Mouse (Mus musculus): Measurements from ENCODE around the gene Prnp. TPM values are rescaled to one million over a fixed set of nuclear protein-coding genes. Genes with fewer than 3 reads are reported as not detected.

Prnp gene
- total RNA-seq, 2 experiments from 2014 or later: 2.3 to 2.9 TPM

GRCm38 (mm10) chr2:131948156-131948555, 38.4 kb downstream of the Prnp start:
- ATAC-seq (replicated peaks; ENCODE audit: poor library complexity): no peak

GRCm38 (mm10) chr2:131948916-131949639, 39.4 kb downstream of the Prnp start:
- ATAC-seq (replicated peaks; ENCODE audit: poor library complexity): no peak

- peak; percentile 71 for ATAC-seq (replicated peaks; ENCODE audit: poor library complexity)
These were observed 40.3 kb downstream of the Prnp start for GRCm38 (mm10) chr2:131949767-131950597.

GRCm38 (mm10) chr2:131950598-131951095, 40.9 kb downstream of the Prnp start, which contains the start of gene Prnd:
TSS of gene Prnd (plus strand) at chr2:131950861.
- ATAC-seq (replicated peaks; ENCODE audit: poor library complexity): no peak

- no peak for ATAC-seq (replicated peaks; ENCODE audit: poor library complexity)
These were observed 42.7 kb downstream of the Prnp start for GRCm38 (mm10) chr2:131952456-131952855.

GRCm38 (mm10) chr2:131952961-131953538, 43.3 kb downstream of the Prnp start:
- ATAC-seq (replicated peaks; ENCODE audit: poor library complexity): no peak

- ATAC-seq (replicated peaks; ENCODE audit: poor library complexity): no peak
These were observed 44.0 kb downstream of the Prnp start for GRCm38 (mm10) chr2:131953711-131954110.

- ATAC-seq (replicated peaks; ENCODE audit: poor library complexity): peak; percentile 12; the same call in 1 of the 2 replicates
These were observed 45.1 kb downstream of the Prnp start for GRCm38 (mm10) chr2:131954835-131955234.

GRCm38 (mm10) chr2:131955264-131955663, 45.5 kb downstream of the Prnp start:
- ATAC-seq (replicated peaks; ENCODE audit: poor library complexity): peak; percentile 76

- no peak for ATAC-seq (replicated peaks; ENCODE audit: poor library complexity)
These were observed 46.9 kb downstream of the Prnp start for GRCm38 (mm10) chr2:131956336-131957256.

- ATAC-seq (replicated peaks; ENCODE audit: poor library complexity): peak; percentile 53; the same call in 1 of the 2 replicates
These were observed 48.0 kb downstream of the Prnp start for GRCm38 (mm10) chr2:131957731-131958222.

GRCm38 (mm10) chr2:131961671-131962070, 51.9 kb downstream of the Prnp start:
- ATAC-seq (replicated peaks; ENCODE audit: poor library complexity): no peak

- ATAC-seq (replicated peaks; ENCODE audit: poor library complexity): no peak
These were observed 60.9 kb downstream of the Prnp start for GRCm38 (mm10) chr2:131970597-131970996.

GRCm38 (mm10) chr2:131971098-131971497, 61.4 kb downstream of the Prnp start:
- ATAC-seq (replicated peaks; ENCODE audit: poor library complexity): no peak

GRCm38 (mm10) chr2:131976663-131977062, 66.9 kb downstream of the Prnp start:
- ATAC-seq (replicated peaks; ENCODE audit: poor library complexity): peak; percentile 70

GRCm38 (mm10) chr2:131980866-131981265, 71.1 kb downstream of the Prnp start:
- peak; percentile 10; the same call in 1 of the 2 replicates for ATAC-seq (replicated peaks; ENCODE audit: poor library complexity)

- ATAC-seq (replicated peaks; ENCODE audit: poor library complexity): peak; percentile 97
These were observed 72.9 kb downstream of the Prnp start for GRCm38 (mm10) chr2:131982546-131983196.

- ATAC-seq (replicated peaks; ENCODE audit: poor library complexity): no peak
These were observed 78.2 kb downstream of the Prnp start for GRCm38 (mm10) chr2:131987950-131988349.

Measured in megakaryocyte progenitor cell, adult 5-6 weeks (primary cell).